Mouse (Mus musculus): ENCODE results near the gene Pstpip1. TPM values are rescaled to one million over a fixed set of nuclear protein-coding genes. Genes with fewer than 3 reads are reported as not detected.

The Pstpip1 gene
- 169 TPM for polyA plus RNA-seq (2017; shearing (Covaris generic))

DNA sequence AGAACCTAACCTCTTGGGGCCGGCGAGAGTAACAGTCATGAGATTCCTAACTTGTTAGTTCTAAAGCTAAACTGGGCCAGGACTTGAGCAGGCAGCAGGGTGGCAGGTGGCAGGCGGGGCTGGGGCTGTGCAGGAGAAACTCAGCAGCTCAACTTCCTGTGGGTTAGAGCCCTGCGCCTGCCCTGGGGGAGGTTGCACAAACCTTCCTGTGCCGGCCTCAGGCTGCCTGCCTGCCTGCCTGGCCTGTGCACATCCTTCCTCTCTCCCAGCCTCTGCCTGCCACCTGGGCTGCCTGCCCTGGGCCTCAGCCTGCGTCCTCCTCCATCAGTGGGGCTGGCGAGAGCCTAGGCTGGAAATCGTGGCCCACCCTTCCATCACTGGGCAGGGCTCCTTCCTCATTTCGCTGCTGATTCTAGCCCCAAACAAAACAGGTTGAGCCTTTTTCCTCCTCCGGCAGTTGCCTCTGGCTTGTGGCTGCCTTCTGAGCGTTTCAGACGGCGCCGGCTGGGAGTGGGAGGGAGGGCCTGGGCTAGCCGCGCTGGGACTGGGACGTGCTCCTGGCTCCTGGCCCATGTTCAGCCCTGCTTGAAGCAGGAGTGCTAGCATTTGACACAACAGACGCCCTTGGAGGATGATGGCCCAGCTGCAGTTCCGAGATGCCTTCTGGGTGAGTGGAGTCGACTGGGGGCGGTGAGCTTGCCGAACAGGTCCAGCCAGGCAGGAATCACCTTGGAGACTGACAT is at the start of gene Pstpip1:
Pstpip1 (plus strand) TSS at position 185 of the 743 bp plus-strand sequence.

GRCm38 (mm10) chr9:56041372-56042180 is 48.2 kb upstream of the Pstpip1 start, which contains the start of gene Rcn2:
Rcn2 (plus strand) TSS chr9:56041845.

DNA sequence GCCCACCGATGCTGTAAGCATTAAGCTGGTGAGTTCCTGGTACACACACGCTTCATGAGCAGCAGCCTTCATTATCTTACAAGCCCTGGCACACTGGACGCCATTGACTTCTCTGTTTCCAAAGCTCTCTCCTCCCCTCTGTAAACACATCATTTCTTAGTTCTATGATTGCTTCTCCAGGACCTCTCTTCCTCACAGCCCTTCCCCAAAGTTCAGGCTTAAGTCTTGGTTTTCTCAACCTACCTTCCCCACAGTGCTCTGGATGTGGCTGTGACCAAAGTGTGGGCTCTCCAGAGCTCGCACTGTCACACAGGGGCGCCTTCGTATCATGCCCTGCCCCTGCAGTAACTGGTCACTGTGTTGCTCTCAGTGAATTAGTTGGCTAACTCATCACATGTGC is 75.6 kb downstream of the Pstpip1 start, which contains the start of gene Tspan3:
Tspan3 (minus strand) TSS at position 101 of the 400 bp plus-strand sequence.

Other genes starting within 250 kb of the Pstpip1 start
- 26.1 TPM for gene Scaper, start 151.8 kb upstream of the Pstpip1 start, polyA plus RNA-seq (2017; shearing (Covaris generic))
- not detected for gene 4930563M21Rik, start 79.4 kb upstream of the Pstpip1 start, polyA plus RNA-seq (2017; shearing (Covaris generic))
- 14.2 TPM for gene Rcn2, start 48.1 kb upstream of the Pstpip1 start, polyA plus RNA-seq (2017; shearing (Covaris generic))
- gene Tspan3, start 75.5 kb downstream of the Pstpip1 start, polyA plus RNA-seq (2017; shearing (Covaris generic)), result 54.5 TPM

All from activated CD4-positive, CD25-positive, alpha-beta regulatory T cell, adult 9 weeks (primary cell).